Mouse (Mus musculus) MEL (cell line): ENCODE data around the gene Pdzd7. TPM values are rescaled to one million over a fixed set of nuclear protein-coding genes. Genes with fewer than 3 reads are reported as not detected.

Experiments used
- DNase-seq: peaks from one replicate; pipeline ENCODE4 v3.0.0; 2011; ENCODE audit warnings: low read depth, low spot score
- H3K27ac ChIP-seq: 2 replicates; pipeline ENCODE4 v1.5.1; 2012; ENCODE audit warnings: low read depth, mild to moderate bottlenecking, control low read depth, low read length, moderate library complexity; ENCODE audit not compliant: control insufficient read depth
- H3K27me3 ChIP-seq, 2 experiments: fragments of 150-350 bp in 1 of 2; sonication (generic) in 1 of 2; 2 replicates each; pipeline ENCODE4 v1.6.1; 2012; ENCODE audit warnings: low read length in 2 of 2, mild to moderate bottlenecking in 2 of 2, improper control_type of control experiment in 1 of 2, moderate library complexity in 1 of 2; ENCODE audit not compliant: insufficient read depth in 2 of 2, control insufficient read depth in 1 of 2
- H3K36me3 ChIP-seq, 2 experiments: 2 replicates each; pipeline ENCODE4 v1.6.1; 2012 to 2014; ENCODE audit warnings: low read length in 2 of 2, improper control_type of control experiment in 1 of 2, inconsistent platforms in 1 of 2, mild to moderate bottlenecking in 1 of 2; ENCODE audit not compliant: insufficient read depth in 2 of 2, control insufficient read depth in 1 of 2
- H3K4me1 ChIP-seq, 2 experiments: fragments of 150-350 bp in 1 of 2; sonication (generic) in 1 of 2; 2 replicates each; pipeline ENCODE4 v1.6.1; 2012; ENCODE audit warnings: low read length in 2 of 2, improper control_type of control experiment in 1 of 2, mild to moderate bottlenecking in 1 of 2; ENCODE audit not compliant: insufficient read depth in 2 of 2, control insufficient read depth in 1 of 2
- H3K4me3 ChIP-seq, 2 experiments: fragments of 150-350 bp in 1 of 2; sonication (generic) in 1 of 2; 2 replicates each; pipeline ENCODE4 v1.5.1; 2012; ENCODE audit warnings: low read depth in 2 of 2, low read length in 2 of 2, mild to moderate bottlenecking in 2 of 2, moderate library complexity in 2 of 2, control low read depth in 1 of 2, improper control_type of control experiment in 1 of 2; ENCODE audit not compliant: control insufficient read depth in 1 of 2, insufficient read depth in 1 of 2
- H3K79me2 ChIP-seq: 2 replicates; pipeline ENCODE4 v1.6.1; 2012; ENCODE audit warnings: mild to moderate bottlenecking, low read length, moderate library complexity; ENCODE audit not compliant: control insufficient read depth, poor library complexity, insufficient read depth
- H3K9ac ChIP-seq: 2 replicates; pipeline ENCODE4 v1.6.1; 2012; ENCODE audit warnings: low read depth, mild to moderate bottlenecking, control low read depth, low read length, moderate library complexity; ENCODE audit not compliant: control insufficient read depth, poor library complexity, severe bottlenecking
- H3K9me3 ChIP-seq: fragments of 150-350 bp; sonication (generic); replicated peaks from 2 replicates; pipeline ENCODE4 v1.6.1; 2012; ENCODE audit warnings: mild to moderate bottlenecking, low read length, improper control_type of control experiment, moderate library complexity; ENCODE audit not compliant: insufficient read depth
- BHLHE40 ChIP-seq: IDR thresholded peaks from 2 replicates; pipeline ENCODE4 v1.6.1; 2012; ENCODE audit warnings: low read depth, mild to moderate bottlenecking, inconsistent platforms, low read length, improper control_type of control experiment, borderline replicate concordance
- CHD1 ChIP-seq: IDR thresholded peaks from 2 replicates; pipeline ENCODE4 v1.6.1; 2012; ENCODE audit warnings: low read depth, mild to moderate bottlenecking, inconsistent platforms, low read length, improper control_type of control experiment
- CHD2 ChIP-seq: IDR thresholded peaks from 2 replicates; pipeline ENCODE4 v1.6.1; 2011; ENCODE audit warnings: low read length, improper control_type of control experiment
- CTCF ChIP-seq, 3 experiments: IDR thresholded peaks in 2 of 3; conservative IDR thresholded peaks in 1 of 3; 2 replicates each; pipeline ENCODE4 v1.5.1; 2011 to 2012; ENCODE audit warnings: low read length in 3 of 3, low read depth in 2 of 3, mild to moderate bottlenecking in 2 of 3, improper control_type of control experiment in 1 of 3, inconsistent platforms in 1 of 3, mixed read lengths in 1 of 3, moderate library complexity in 1 of 3; ENCODE audit not compliant: control insufficient read depth in 1 of 3, insufficient read depth in 1 of 3, poor library complexity in 1 of 3, severe bottlenecking in 1 of 3
- E2F4 ChIP-seq: IDR thresholded peaks from 2 replicates; pipeline ENCODE4 v1.6.1; 2011; ENCODE audit warnings: low read depth, low read length, improper control_type of control experiment, borderline replicate concordance
- ELF1 ChIP-seq: IDR thresholded peaks from 2 replicates; pipeline ENCODE4 v1.6.1; 2014; ENCODE audit warnings: low read depth, mild to moderate bottlenecking, inconsistent platforms, low read length, improper control_type of control experiment, moderate library complexity
- EP300 ChIP-seq, 2 experiments: IDR thresholded peaks; 2 replicates each; pipeline ENCODE4 v1.6.1; 2011; ENCODE audit warnings: improper control_type of control experiment in 2 of 2, low read length in 2 of 2, low read depth in 1 of 2, mild to moderate bottlenecking in 1 of 2
- ETS1 ChIP-seq: IDR thresholded peaks from 2 replicates; pipeline ENCODE4 v1.6.1; 2012; ENCODE audit warnings: low read depth, mild to moderate bottlenecking, inconsistent platforms, low read length, improper control_type of control experiment, moderate library complexity
- GABPA ChIP-seq: IDR thresholded peaks from 2 replicates; pipeline ENCODE4 v1.6.1; 2012; ENCODE audit warnings: low read depth, mild to moderate bottlenecking, inconsistent platforms, low read length, improper control_type of control experiment, moderate library complexity
- GATA1 ChIP-seq: IDR thresholded peaks from 2 replicates; pipeline ENCODE4 v1.6.1; 2011; ENCODE audit warnings: low read depth, low read length, improper control_type of control experiment
- HCFC1 ChIP-seq: IDR thresholded peaks from 2 replicates; pipeline ENCODE4 v1.6.1; 2012; ENCODE audit warnings: low read depth, mild to moderate bottlenecking, inconsistent platforms, low read length, improper control_type of control experiment, moderate library complexity
- JUND ChIP-seq: IDR thresholded peaks from 2 replicates; pipeline ENCODE4 v1.6.1; 2011; ENCODE audit warnings: low read depth, mild to moderate bottlenecking, improper control_type of control experiment, low read length
- MAFK ChIP-seq: IDR thresholded peaks from 2 replicates; pipeline ENCODE4 v1.6.1; 2011; ENCODE audit warnings: low read depth, mild to moderate bottlenecking, low read length, improper control_type of control experiment, borderline replicate concordance
- MAX ChIP-seq: IDR thresholded peaks from 2 replicates; pipeline ENCODE4 v1.6.1; 2011; ENCODE audit warnings: low read length, improper control_type of control experiment
- MEF2A ChIP-seq: IDR thresholded peaks from 2 replicates; pipeline ENCODE4 v1.6.1; 2014; ENCODE audit warnings: low read depth, mild to moderate bottlenecking, inconsistent platforms, low read length, improper control_type of control experiment; ENCODE audit not compliant: poor library complexity, insufficient replicate concordance, severe bottlenecking; ENCODE audit errors: extremely low read depth
- MXI1 ChIP-seq: IDR thresholded peaks from 2 replicates; pipeline ENCODE4 v1.6.1; 2011; ENCODE audit warnings: mild to moderate bottlenecking, low read depth, low read length, improper control_type of control experiment
- MYB ChIP-seq: IDR thresholded peaks from 2 replicates; pipeline ENCODE4 v1.6.1; 2011; ENCODE audit warnings: mild to moderate bottlenecking, low read depth, low read length, improper control_type of control experiment
- MYC ChIP-seq: IDR thresholded peaks from 2 replicates; pipeline ENCODE4 v1.6.1; 2011; ENCODE audit warnings: low read depth, mild to moderate bottlenecking, low read length, improper control_type of control experiment, moderate library complexity
- NELFE ChIP-seq: IDR thresholded peaks from 2 replicates; pipeline ENCODE4 v1.6.1; 2011; ENCODE audit warnings: low read depth, low read length, improper control_type of control experiment
- POLR2A ChIP-seq, 2 experiments: IDR thresholded peaks; 2 replicates each; pipeline ENCODE4 v1.6.1; 2011 to 2012; ENCODE audit warnings: low read length in 2 of 2, mild to moderate bottlenecking in 2 of 2, control low read depth in 1 of 2, improper control_type of control experiment in 1 of 2, low read depth in 1 of 2, moderate library complexity in 1 of 2; ENCODE audit not compliant: control insufficient read depth in 1 of 2, insufficient read depth in 1 of 2, poor library complexity in 1 of 2
- POLR2AphosphoS2 ChIP-seq: IDR thresholded peaks from 2 replicates; pipeline ENCODE4 v1.6.1; 2011; ENCODE audit warnings: low read length, improper control_type of control experiment
- POLR2AphosphoS5 ChIP-seq: IDR thresholded peaks from 2 replicates; pipeline ENCODE4 v1.6.1; 2012; ENCODE audit warnings: low read depth, borderline replicate concordance, mild to moderate bottlenecking, inconsistent platforms, low read length, moderate library complexity, mixed read lengths
- RAD21 ChIP-seq: IDR thresholded peaks from 2 replicates; pipeline ENCODE4 v1.6.1; 2011; ENCODE audit warnings: mild to moderate bottlenecking, low read depth, low read length, improper control_type of control experiment
- RCOR1 ChIP-seq: IDR thresholded peaks from 2 replicates; pipeline ENCODE4 v1.6.1; 2012; ENCODE audit warnings: low read depth, mild to moderate bottlenecking, inconsistent platforms, low read length, improper control_type of control experiment
- SIN3A ChIP-seq: IDR thresholded peaks from 2 replicates; pipeline ENCODE4 v1.6.1; 2012; ENCODE audit warnings: low read length, improper control_type of control experiment, inconsistent platforms
- SMC3 ChIP-seq: IDR thresholded peaks from 2 replicates; pipeline ENCODE4 v1.6.1; 2011; ENCODE audit warnings: low read depth, low read length, improper control_type of control experiment
- TAL1 ChIP-seq: IDR thresholded peaks from 2 replicates; pipeline ENCODE4 v1.6.1; 2012; ENCODE audit warnings: mild to moderate bottlenecking, inconsistent platforms, low read length, moderate library complexity, mixed read lengths
- TBP ChIP-seq: IDR thresholded peaks from 2 replicates; pipeline ENCODE4 v1.8.0; 2011; ENCODE audit warnings: low read depth, low read length, improper control_type of control experiment
- TCF12 ChIP-seq: IDR thresholded peaks from 2 replicates; pipeline ENCODE4 v1.6.1; 2014; ENCODE audit warnings: low read depth, mild to moderate bottlenecking, inconsistent platforms, low read length, improper control_type of control experiment, moderate library complexity
- UBTF ChIP-seq: IDR thresholded peaks from 2 replicates; pipeline ENCODE4 v1.6.1; 2012; ENCODE audit warnings: low read depth, mild to moderate bottlenecking, inconsistent platforms, low read length, improper control_type of control experiment, moderate library complexity, borderline replicate concordance; ENCODE audit not compliant: insufficient read depth
- USF1 ChIP-seq: IDR thresholded peaks from 2 replicates; pipeline ENCODE4 v1.6.1; 2014; ENCODE audit warnings: low read depth, mild to moderate bottlenecking, inconsistent platforms, low read length, improper control_type of control experiment, moderate library complexity
- USF2 ChIP-seq, 2 experiments: IDR thresholded peaks; 2 replicates each; pipeline ENCODE4 v1.6.1; 2011 to 2012; ENCODE audit warnings: improper control_type of control experiment in 2 of 2, low read length in 2 of 2, borderline replicate concordance in 1 of 2, inconsistent platforms in 1 of 2, low read depth in 1 of 2, mild to moderate bottlenecking in 1 of 2; ENCODE audit not compliant: insufficient read depth in 1 of 2
- ZC3H11A ChIP-seq: IDR thresholded peaks from 2 replicates; pipeline ENCODE4 v1.6.1; 2012; ENCODE audit warnings: low read depth, mild to moderate bottlenecking, inconsistent platforms, low read length, improper control_type of control experiment
- ZKSCAN1 ChIP-seq: IDR thresholded peaks from 2 replicates; pipeline ENCODE4 v1.6.1; 2012; ENCODE audit warnings: low read depth, mild to moderate bottlenecking, inconsistent platforms, low read length, improper control_type of control experiment, moderate library complexity
- ZMIZ1 ChIP-seq: IDR thresholded peaks from 2 replicates; pipeline ENCODE4 v1.6.1; 2012; ENCODE audit warnings: low read depth, mild to moderate bottlenecking, inconsistent platforms, low read length, improper control_type of control experiment, moderate library complexity
- ZNF384 ChIP-seq: IDR thresholded peaks from 2 replicates; pipeline ENCODE4 v1.6.1; 2012; ENCODE audit warnings: low read depth, mild to moderate bottlenecking, inconsistent platforms, low read length, improper control_type of control experiment
- polyA plus RNA-seq, 2 experiments: library from polyadenylated mRNA; stranded (reverse) in 1 of 2; unstranded in 1 of 2; fragments of >175 nt in 1 of 2; fragments of >200 nt in 1 of 2; gene quantifications; 2 replicates each; pipeline versions ENCODE4 v1.2.1 to v1.2.4; 2012; ENCODE audit warnings: low replicate concordance in 2 of 2, low read depth in 1 of 2; ENCODE audit not compliant: insufficient read length in 2 of 2, insufficient read depth in 1 of 2, missing spikeins in 1 of 2
- total RNA-seq: library from RNA; depleted of rRNA; stranded (reverse); fragments of 300-350 nt; gene quantifications from 2 replicates; pipeline ENCODE4 v1.2.3, GENCODE M21; 2012

Pdzd7 gene
- total and polyA plus RNA-seq, 3 experiments = 0.08 to 0.56 TPM; not detected in 1

- Histone ChIP-seq H3K4me1 (peaks cover 8 to 22% of the 10 kb centered on the region in 2 experiments), H3K79me2 (no peaks in the 10 kb centered on the region), H3K36me3 (peaks cover 0 to 10% of the 10 kb centered on the region in 2 experiments; a peak in 2 of 4 replicates), H3K4me3 (peak overlapping the region in 1 of 2 experiments; percentile 33; a peak in 1 of 4 replicates), H3K27me3 (no peaks in the 10 kb centered on the region), H3K9ac (peak overlapping the region; percentile 54), H3K27ac (peak overlapping the region; percentile 40), H3K9me3 (no peaks in the 10 kb centered on the region)
- peak; percentile 96 for DNase-seq
- TF ChIP-seq MXI1 (no peak; the same call in none of the 2 replicates), ZNF384 (no peak), MAFK (no peak), MAX (peak; percentile 52; the same call in 1 of the 2 replicates), CHD1 (no peak), USF1 (peak; percentile 46; the same call in 1 of the 2 replicates), ZKSCAN1 (no peak), EP300 (IDR thresholded peaks at IDR 0.05; ENCODE audit: low read depth in 1 of 2, low read length in 2 of 2) (peak; percentile 45 to 64), MEF2A (no peak), UBTF (no peak), BHLHE40 (0 out of 2 replicates have a peak, but pooled peaks have one; percentile 16), GABPA (no peak), TBP (peak; percentile 51; the same call in 1 of the 2 replicates), MYB (0 out of 2 replicates have a peak, but pooled peaks have one; percentile 47), NELFE (no peak), SMC3 (peak; percentile 32; the same call in 1 of the 2 replicates), ZC3H11A (no peak), JUND (no peak), CTCF (IDR thresholded peaks at IDR 0.05 in 2 of 3, conservative IDR thresholded peaks at IDR 0.05 in 1 of 3; ENCODE audit: control insufficient read depth in 1 of 3, insufficient read depth in 1 of 3, low read depth in 2 of 3, low read length in 3 of 3, poor library complexity in 1 of 3, severe bottlenecking in 1 of 3) (peak; percentile 36 to 83 (median 68)), ELF1 (peak; percentile 56), RAD21 (peak; percentile 12), ZMIZ1 (no peak), POLR2AphosphoS5 (no peak), USF2 (IDR thresholded peaks at IDR 0.05; ENCODE audit: borderline replicate concordance in 1 of 2, insufficient read depth in 1 of 2, low read depth in 1 of 2, low read length in 2 of 2) (no peak), POLR2A (IDR thresholded peaks at IDR 0.05; ENCODE audit: control insufficient read depth in 1 of 2, insufficient read depth in 1 of 2, low read depth in 1 of 2, low read length in 2 of 2, poor library complexity in 1 of 2) (no peak), POLR2AphosphoS2 (no peak), HCFC1 (peak; percentile 56; the same call in 1 of the 2 replicates), RCOR1 (peak; percentile 55; the same call in 1 of the 2 replicates), ETS1 (peak; percentile 53; the same call in 1 of the 2 replicates), TCF12 (no peak), GATA1 (no peak), CHD2 (no peak), E2F4 (no peak), SIN3A (no peak; the same call in 1 of the 2 replicates), MYC (no peak), TAL1 (no peak)
Measured at GRCm38 (mm10) chr19:45032570-45033332, 12.8 kb downstream of the Pdzd7 start.
